Mouse (Mus musculus) liver, embryonic 14.5 days (tissue): ENCODE results near the gene Git2. TPM values are rescaled to one million over a fixed set of nuclear protein-coding genes. Genes with fewer than 3 reads are reported as not detected.

ENCODE experiments used
- ATAC-seq: fragments of 200-750 bp; cut with Nextera tagmentation; 2 replicates; pipeline ENCODE4 v1.8.0; 2017; ENCODE audit warnings: moderate number of reproducible peaks, mild to moderate bottlenecking, moderate library complexity; ENCODE audit not compliant: insufficient read depth
- DNase-seq, 3 experiments: peaks; one replicate each; pipeline ENCODE4 v3.0.0-alpha.2; 2012 to 2013; ENCODE audit warnings: low read depth in 3 of 3, low spot score in 3 of 3
- H3K27ac ChIP-seq: fragments of 300-500 bp; sonication (generic); 2 replicates; pipeline ENCODE4 v1.5.1; 2014; ENCODE audit warnings: moderate library complexity, mild to moderate bottlenecking, control low read depth, inconsistent platforms
- H3K27me3 ChIP-seq: fragments of 300-500 bp; sonication (generic); 2 replicates; pipeline ENCODE4 v1.6.1; 2014; ENCODE audit warnings: mild to moderate bottlenecking, low read length, moderate library complexity; ENCODE audit not compliant: control insufficient read depth, insufficient read depth
- H3K36me3 ChIP-seq: fragments of 300-500 bp; sonication (generic); replicated peaks from 2 replicates; pipeline ENCODE4 v1.6.1; 2014; ENCODE audit warnings: low read depth; ENCODE audit not compliant: control insufficient read depth, insufficient read depth
- H3K4me1 ChIP-seq, 2 experiments: fragments of 200-500 bp in 1 of 2; fragments of 300-500 bp in 1 of 2; sonication (generic) in 1 of 2; replicated peaks; 2 replicates each; pipeline ENCODE4 v1.6.1; 2012 to 2014; ENCODE audit warnings: antibody characterized with exemption in 1 of 2, inconsistent platforms in 1 of 2, low read length in 1 of 2; ENCODE audit not compliant: control insufficient read depth in 2 of 2, insufficient read depth in 2 of 2
- H3K4me2 ChIP-seq: fragments of 300-500 bp; sonication (generic); 2 replicates; pipeline ENCODE4 v1.6.1; 2014; ENCODE audit warnings: low read depth, mild to moderate bottlenecking, control low read depth, moderate library complexity
- H3K4me3 ChIP-seq, 2 experiments: fragments of 200-500 bp in 1 of 2; fragments of 300-500 bp in 1 of 2; sonication (generic) in 1 of 2; 2 replicates each; pipeline ENCODE4 v1.5.1; 2012 to 2014; ENCODE audit warnings: low read depth in 2 of 2, low read length in 2 of 2, mild to moderate bottlenecking in 2 of 2, control low read depth in 1 of 2, inconsistent platforms in 1 of 2, moderate library complexity in 1 of 2; ENCODE audit not compliant: insufficient read depth in 1 of 2
- H3K9ac ChIP-seq: fragments of 300-500 bp; sonication (generic); replicated peaks from 2 replicates; pipeline ENCODE4 v1.6.1; 2014; ENCODE audit warnings: mild to moderate bottlenecking, control low read depth, moderate library complexity
- H3K9me3 ChIP-seq: fragments of 300-500 bp; sonication (generic); 2 replicates; pipeline ENCODE4 v1.6.1; 2016; ENCODE audit warnings: low read length, mixed read lengths; ENCODE audit not compliant: control insufficient read depth
- CTCF ChIP-seq: IDR thresholded peaks from 2 replicates; pipeline ENCODE4 v1.5.1; 2016; ENCODE audit warnings: antibody characterized with exemption, low read depth, control low read depth
- EP300 ChIP-seq: IDR thresholded peaks from 2 replicates; pipeline ENCODE4 v1.6.1; 2016; ENCODE audit warnings: antibody characterized with exemption, low read depth
- WGBS: fragments of 180-500 bp; shearing (Covaris S2); extraction: QIAGEN DNeasy Blood & Tissue Kit; methylation state at CpG from one replicate; pipeline ENCODE4 v1.1.7; 2014; ENCODE audit not compliant: insufficient replicate concordance; 5-methylcytosine and 5-hydroxymethylcytosine counted together
- polyA plus RNA-seq, 2 experiments: library from polyadenylated mRNA; depleted of rRNA in 1 of 2; stranded (reverse) in 1 of 2; unstranded in 1 of 2; fragments of >200 nt; fragmentation: Nextera tagmentation in 1 of 2; extraction: Ambion mirVana in 1 of 2; gene quantifications; 2 replicates each; pipeline versions ENCODE4 v1.2.1 to v1.2.3; 2012 to 2014

Git2 gene
- polyA plus RNA-seq, 2 experiments: 12.1 to 13.7 TPM

DNA sequence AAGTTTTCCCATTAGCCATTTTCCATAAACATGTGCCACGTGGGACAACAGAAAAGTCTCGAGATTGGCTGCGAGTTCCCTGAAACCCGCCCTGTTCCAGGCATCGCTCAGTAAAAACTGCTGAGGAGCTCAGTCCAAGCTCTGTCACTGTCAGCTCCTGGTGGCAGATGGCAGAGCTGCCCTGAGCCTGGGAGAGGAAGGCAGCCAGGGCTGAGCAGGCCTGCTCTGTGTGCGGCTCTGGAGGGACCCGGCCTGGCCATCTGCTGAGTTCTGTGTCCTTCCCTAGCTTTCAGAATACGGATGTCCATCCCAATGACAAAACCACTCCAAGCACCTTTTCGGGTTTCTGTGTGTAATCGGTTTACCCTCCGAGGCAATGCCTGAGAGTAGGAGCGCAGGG lies 21.9 kb downstream of the Git2 start:
- Histone ChIP-seq H3K9ac (no peak overlapping the region), H3K27me3 (no peaks in the 10 kb centered on the region), H3K4me3 (no peak overlapping the region), H3K36me3 (peaks cover 14% of the 10 kb centered on the region), H3K4me1 (no peaks in the 10 kb centered on the region), H3K27ac (no peak overlapping the region), H3K4me2 (no peak overlapping the region), H3K9me3 (no peaks in the 10 kb centered on the region)
- no peak for ATAC-seq
- no peak for DNase-seq
- TF ChIP-seq EP300 (no peak), CTCF (no peak)
- 82% methylated on average over 12 of the region's 12 CpGs for WGBS

DNA sequence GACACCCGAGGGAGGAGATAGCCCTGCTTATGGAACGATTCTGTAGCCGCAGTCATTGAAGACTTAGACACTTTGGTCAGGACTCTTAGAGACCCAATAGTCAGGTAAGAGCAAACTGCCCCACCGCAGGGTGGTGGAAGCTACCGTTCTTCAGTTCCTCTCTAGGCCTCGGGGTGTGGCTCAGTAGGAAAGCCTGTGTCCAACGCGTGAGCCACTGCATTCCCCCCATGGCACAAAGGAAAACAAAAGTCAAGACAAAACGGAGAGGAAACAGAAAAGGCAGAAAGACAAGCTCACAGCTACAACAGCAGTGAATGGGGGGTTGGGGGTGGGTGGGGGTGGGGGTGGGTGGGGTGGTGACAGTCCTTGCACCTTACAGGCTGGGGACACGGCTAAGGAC lies 22.9 kb downstream of the Git2 start:
- no peak for TF ChIP-seq EP300
- no peak for TF ChIP-seq CTCF
- Histone ChIP-seq H3K9ac (no peak overlapping the region), H3K4me2 (no peak overlapping the region), H3K9me3 (no peaks in the 10 kb centered on the region), H3K4me3 (no peak overlapping the region), H3K36me3 (peaks cover 19% of the 10 kb centered on the region), H3K27me3 (no peaks in the 10 kb centered on the region), H3K27ac (no peak overlapping the region), H3K4me1 (no peaks in the 10 kb centered on the region)
- DNase-seq: no peak
- no peak for ATAC-seq
- 82% methylated on average over 10 of the region's 10 CpGs for WGBS

DNA sequence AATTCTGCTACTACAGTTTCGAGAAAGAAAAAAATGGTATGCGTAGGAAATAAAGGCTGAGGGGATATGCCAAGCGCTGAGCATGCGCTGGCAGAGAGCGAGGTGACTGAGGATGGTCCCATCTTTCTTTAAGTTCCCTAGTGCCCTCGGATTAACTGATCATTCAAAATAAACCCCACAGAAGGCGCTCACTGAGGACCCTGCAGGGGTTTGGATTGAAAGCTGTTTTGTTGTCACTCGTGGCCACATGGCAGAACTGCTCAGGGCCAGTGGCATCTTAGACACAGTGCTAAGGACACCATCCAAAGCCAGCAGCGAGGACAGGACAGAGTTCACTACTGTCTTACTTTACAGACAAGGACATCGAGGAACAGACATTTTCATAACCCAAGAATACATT lies 25.0 kb downstream of the Git2 start:
- Histone ChIP-seq H3K36me3 (peaks cover 14% of the 10 kb centered on the region), H3K4me1 (no peaks in the 10 kb centered on the region), H3K4me2 (no peak overlapping the region), H3K9me3 (no peaks in the 10 kb centered on the region), H3K27me3 (no peaks in the 10 kb centered on the region), H3K27ac (no peak overlapping the region), H3K9ac (no peak overlapping the region), H3K4me3 (no peak overlapping the region)
- 83% methylated on average over 10 of the region's 10 CpGs for WGBS
- ATAC-seq: no peak
- TF ChIP-seq EP300 (no peak), CTCF (no peak)
- no peak for DNase-seq

DNA sequence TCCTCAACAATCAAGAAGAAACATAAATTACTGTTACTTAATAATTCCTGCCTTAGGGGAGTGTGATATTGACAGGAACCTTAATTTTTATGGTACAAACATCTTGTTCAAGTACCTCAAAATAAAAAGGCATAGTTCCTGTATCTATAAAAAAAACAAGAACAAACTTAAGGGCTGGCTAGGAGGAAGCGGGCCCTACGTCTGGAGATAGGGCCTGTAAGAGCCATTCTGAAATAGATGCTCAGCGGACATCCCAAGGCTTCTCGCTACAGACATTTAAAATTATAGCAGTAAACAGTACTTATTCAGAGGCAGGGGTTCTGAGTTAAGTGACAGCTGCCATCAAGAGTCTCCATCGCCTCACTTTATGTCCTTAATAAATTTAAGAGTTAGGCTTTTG lies 27.8 kb downstream of the Git2 start:
- 83% methylated on average over 5 of the region's 5 CpGs for WGBS
- no peaks in the 10 kb centered on the region for H3K27me3 ChIP-seq
- no peak overlapping the region for H3K9ac ChIP-seq
- no peaks in the 10 kb centered on the region for H3K9me3 ChIP-seq
- no peak for TF ChIP-seq EP300
- no peak for TF ChIP-seq CTCF
- H3K36me3 ChIP-seq: peaks cover 27% of the 10 kb centered on the region
- H3K4me3 ChIP-seq: no peak overlapping the region
- no peak for ATAC-seq
- no peak for DNase-seq
- no peak overlapping the region for H3K4me2 ChIP-seq
- H3K4me1 ChIP-seq: no peaks in the 10 kb centered on the region
- H3K27ac ChIP-seq: no peak overlapping the region

DNA sequence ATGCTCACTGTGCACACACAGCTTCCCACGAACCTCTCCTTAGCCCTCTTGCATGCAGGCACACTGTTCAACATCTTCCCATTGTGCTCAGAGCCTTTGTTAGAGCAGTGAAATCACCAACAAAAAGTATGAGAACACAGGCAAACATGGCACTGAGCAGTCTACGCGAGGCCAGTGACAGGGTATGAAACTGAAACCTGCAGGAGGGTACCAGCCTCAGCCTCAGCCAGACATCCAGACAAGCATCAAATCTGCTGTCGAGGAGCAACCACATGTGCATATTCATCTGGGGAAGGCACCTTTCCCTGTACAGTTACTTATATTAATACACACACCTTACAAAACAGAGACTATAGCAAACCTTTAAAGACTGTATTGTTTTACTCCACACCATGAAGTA lies 28.4 kb downstream of the Git2 start:
- no peak overlapping the region for H3K4me2 ChIP-seq
- H3K9ac ChIP-seq: no peak overlapping the region
- no peak for ATAC-seq
- no peaks in the 10 kb centered on the region for H3K9me3 ChIP-seq
- no peak for TF ChIP-seq EP300
- TF ChIP-seq CTCF: no peak
- whole genome bisulfite sequencing: 83% methylated on average over 4 of the region's 4 CpGs
- peaks cover 28% of the 10 kb centered on the region for H3K36me3 ChIP-seq
- no peak for DNase-seq
- no peak overlapping the region for H3K4me3 ChIP-seq
- no peaks in the 10 kb centered on the region for H3K27me3 ChIP-seq
- no peak overlapping the region for H3K27ac ChIP-seq
- H3K4me1 ChIP-seq: no peaks in the 10 kb centered on the region
